ENCODE assay signal across 8 mouse cellular contexts in the genomic region with DNA sequence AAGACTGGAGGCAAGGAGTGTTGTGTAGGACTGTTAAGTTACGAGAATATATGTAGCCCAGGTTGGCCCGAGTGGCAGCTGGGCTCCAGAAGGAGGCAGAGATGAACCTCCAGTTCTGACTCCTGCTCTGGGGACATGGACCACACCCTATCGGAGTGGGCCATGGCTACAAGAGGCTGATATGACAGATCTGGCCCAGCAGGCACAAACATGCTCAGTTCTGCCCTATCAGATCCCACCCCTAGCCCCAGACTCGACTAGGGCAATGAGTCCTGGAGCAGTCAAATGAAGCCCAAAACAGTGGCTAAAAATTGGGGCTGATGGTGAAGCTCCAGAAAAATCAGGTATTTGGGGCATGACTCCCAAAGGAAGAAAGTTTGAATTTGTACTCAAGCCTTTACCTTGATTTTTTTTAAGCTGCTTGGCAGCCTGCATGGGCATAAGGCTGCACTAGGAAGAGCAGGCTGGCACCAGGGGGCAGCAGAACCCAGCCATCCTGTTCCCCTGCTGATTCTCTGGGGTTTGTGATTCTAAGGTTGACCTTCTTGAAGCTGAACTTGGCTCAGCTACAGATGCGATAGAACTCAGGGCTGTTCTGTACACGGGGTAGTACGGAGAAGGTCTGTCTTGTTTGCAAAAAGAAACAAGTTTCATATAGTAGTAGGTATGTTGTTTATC. TPM values are rescaled to one million over a fixed set of nuclear protein-coding genes. Genes with fewer than 3 reads are reported as not detected.
A peak's percentile ranks its signal among the peaks of the same experiment; 100 is the strongest.
DNase-seq lines count a peak whose midpoint lies in the region; ATAC-seq and TF ChIP-seq lines count a peak whose summit lies in the region.
"Had no signal": no experiment of that assay in that cellular context is flagged by ENCODE, and none has a peak within 500 bp of the region (broad histone marks: within the 10 kb centered on the region; RNA-seq: fewer than 3 reads in every experiment).

No protein-coding gene starts in this region.

- no peak overlapping the region for H3K9ac ChIP-seq in kidney, embryonic 16.5 days (replicated peaks; ENCODE audit: low read length)

- TF ChIP-seq POLR2A in spleen, adult 2 months (IDR thresholded peaks at IDR 0.05; ENCODE audit: low read depth, low read length): no peak

- ATAC-seq in kidney, embryonic 16.5 days (ENCODE audit: low FRiP score, low TSS enrichment): 0 out of 2 replicates have a peak, but pooled peaks have one; percentile 35

- DNase-seq in right cerebral cortex, adult 18-20 months: peak; percentile 60
- no peak for DNase-seq in right cerebral cortex, postnatal 36 days (ENCODE audit: low spot score in 2 of 2)
- peak; percentile 83 for DNase-seq in adrenal gland, adult 2 months
- peak; percentile 62 for DNase-seq in embryo, embryonic 10 days (ENCODE audit: low spot score)
- peak; percentile 40 to 49 for DNase-seq in lung, adult 18-20 months
- peak; percentile 9 to 33 for DNase-seq in spleen, adult 2 months (ENCODE audit: low read depth in 1 of 2, low spot score in 2 of 2)

- TF ChIP-seq CTCF in spleen, adult 2 months (IDR thresholded peaks at IDR 0.05; ENCODE audit: extremely low read depth, insufficient read depth, insufficient read length, insufficient replicate concordance): peak; percentile 68; the same call in 1 of the 2 replicates

- no peaks in the 10 kb centered on the region for H3K36me3 ChIP-seq in kidney, embryonic 16.5 days (ENCODE audit: insufficient read depth, low read length)
- H3K36me3 ChIP-seq in spleen, adult 2 months (ENCODE audit: control insufficient read depth, insufficient read depth, low read length): no peaks in the 10 kb centered on the region

- WGBS in kidney, embryonic 16.5 days: 72% methylated on average over 7 of the region's 7 CpGs
- 66% methylated on average over 7 of the region's 7 CpGs for WGBS in spleen, adult 2 months

- no peak overlapping the region for H3K4me2 ChIP-seq in kidney, embryonic 16.5 days (replicated peaks; ENCODE audit: low read depth, low read length)

- no peak overlapping the region for H3K27ac ChIP-seq in kidney, embryonic 16.5 days (ENCODE audit: low read length)
- H3K27ac ChIP-seq in spleen, adult 2 months (ENCODE audit: insufficient read depth, low read length): no peak overlapping the region

- H3K4me3 ChIP-seq in kidney, embryonic 16.5 days (ENCODE audit: low read length): no peak overlapping the region
- H3K4me3 ChIP-seq in spleen, adult 2 months (ENCODE audit: extremely low read depth, insufficient read depth, insufficient read length): no peak overlapping the region

- no peaks in the 10 kb centered on the region for H3K9me3 ChIP-seq in kidney, embryonic 16.5 days (ENCODE audit: low read length)

- peaks cover 8% of the 10 kb centered on the region for H3K4me1 ChIP-seq in kidney, embryonic 16.5 days (ENCODE audit: insufficient read depth, low read length)
- H3K4me1 ChIP-seq in spleen, adult 2 months (ENCODE audit: control insufficient read depth, insufficient read depth, insufficient read length): peaks cover 5% of the 10 kb centered on the region; the same call in 1 of the 2 replicates

- H3K27me3 ChIP-seq in kidney, embryonic 16.5 days (ENCODE audit: insufficient read depth, low read length): peaks cover 4% of the 10 kb centered on the region; the same call in 1 of the 2 replicates
- peaks cover 12% of the 10 kb centered on the region for H3K27me3 ChIP-seq in spleen, adult 2 months (ENCODE audit: control insufficient read depth, insufficient read depth, low read length)

RNA-seq across cellular contexts. Expression of a gene that starts 3.7 kb away (rescaled TPM):
- 1 to 10 TPM; 4.9 to 5.2 TPM for total RNA-seq in adrenal gland, adult 2 months (2021)
- polyA plus RNA-seq in adrenal gland, adult 2 months (2012; rRNA removed): 1.2 and 1.9 TPM in 2 replicates
- polyA plus RNA-seq in kidney, embryonic 16.5 days (2015; fragmentation: Nextera tagmentation; extraction: Ambion mirVana): 0.54 and 0.96 TPM in 2 replicates
- 1.1 and 1.3 TPM in 2 replicates for polyA plus RNA-seq in spleen, adult 2 months (2012; rRNA removed)

RNA-seq across cellular contexts. Expression of a gene that starts 40.2 kb away (rescaled TPM):
- total RNA-seq in adrenal gland, adult 2 months (2021): not detected
- polyA plus RNA-seq in adrenal gland, adult 2 months (2012; rRNA removed): not detected in 2 replicates
- not detected in 2 replicates for polyA plus RNA-seq in kidney, embryonic 16.5 days (2015; fragmentation: Nextera tagmentation; extraction: Ambion mirVana)
- polyA plus RNA-seq in spleen, adult 2 months (2012; rRNA removed): not detected in 2 replicates
- polyA plus RNA-seq: frontal cortex, adult 2 months had no signal

RNA-seq across cellular contexts. Expression of a gene that starts 57.8 kb away (rescaled TPM):
- not detected for total RNA-seq in adrenal gland, adult 2 months (2021)
- not detected in 2 replicates for polyA plus RNA-seq in adrenal gland, adult 2 months (2012; rRNA removed)
- polyA plus RNA-seq in kidney, embryonic 16.5 days (2015; fragmentation: Nextera tagmentation; extraction: Ambion mirVana): not detected in 2 replicates
- 0.15 TPM in 1 of 2 replicates, not detected in the other for polyA plus RNA-seq in spleen, adult 2 months (2012; rRNA removed)
- polyA plus RNA-seq: frontal cortex, adult 2 months had no signal

Comparison
In these comparisons a context has a peak if more than half of its experiments do, and no peak if none do; other contexts are left out.
1. DNase-seq: peak in right cerebral cortex, adult 18-20 months (single experiment), adrenal gland, adult 2 months (single experiment), embryo, embryonic 10 days (single experiment), lung, adult 18-20 months (2 of 2) and spleen, adult 2 months (2 of 2); none in right cerebral cortex, postnatal 36 days (0 of 2).